Mouse (Mus musculus): ENCODE measurements around the gene Lrit3.

Gene Lrit3

DNA sequence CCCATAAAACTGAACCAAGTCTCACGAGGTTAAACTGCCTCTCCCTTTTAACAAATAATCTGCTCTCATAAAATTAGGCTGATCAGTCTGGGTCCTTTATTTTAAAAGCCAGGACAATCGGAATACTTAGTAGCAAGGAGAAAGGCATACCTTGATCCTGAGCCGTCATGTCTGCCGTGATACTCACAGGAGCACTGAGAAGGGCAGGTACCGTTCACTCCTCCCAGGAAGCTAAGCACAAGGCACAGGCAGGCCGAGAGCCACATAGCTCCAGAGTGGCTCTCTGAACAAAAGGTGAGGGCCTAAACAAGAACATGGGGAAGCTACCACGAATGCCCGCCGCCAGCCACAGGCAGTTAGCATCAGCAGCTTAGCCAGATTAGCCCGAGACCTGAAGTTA lies at the start of gene Lrit3:
TSS of gene Lrit3 (minus strand) at position 266 of the 400 bp plus-strand sequence.
- no peak for DNase-seq (ENCODE audit: low spot score)

- no peak for DNase-seq (ENCODE audit: low spot score)
Observed at GRCm38 (mm10) chr3:129846846-129847245, 43.0 kb upstream of the Lrit3 start.

- no peak for DNase-seq (ENCODE audit: low spot score)
Observed at GRCm38 (mm10) chr3:129845868-129846267, 42.0 kb upstream of the Lrit3 start.

- DNase-seq (ENCODE audit: low spot score): no peak
Observed at GRCm38 (mm10) chr3:129838017-129838416, 34.2 kb upstream of the Lrit3 start.

DNA sequence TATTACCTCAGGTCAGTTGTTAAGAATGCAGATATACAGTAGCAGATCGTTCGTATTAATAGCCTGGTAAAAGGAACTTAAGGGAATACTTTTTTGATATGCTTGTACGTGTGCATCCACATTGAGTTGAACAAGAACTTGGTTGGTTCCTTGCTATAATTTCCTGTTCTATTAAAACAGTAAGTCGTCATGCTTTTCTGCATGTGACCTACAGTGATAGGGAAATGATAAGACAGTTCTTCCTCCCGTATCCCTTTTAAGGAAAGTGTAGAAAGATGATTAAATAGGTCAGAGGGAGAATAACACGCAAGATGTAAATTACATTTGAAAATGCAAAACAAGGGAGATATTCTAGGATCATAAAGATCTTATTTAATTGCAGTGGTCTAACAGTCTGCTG lies 33.1 kb upstream of the Lrit3 start:
- DNase-seq (ENCODE audit: low spot score): no peak

DNA sequence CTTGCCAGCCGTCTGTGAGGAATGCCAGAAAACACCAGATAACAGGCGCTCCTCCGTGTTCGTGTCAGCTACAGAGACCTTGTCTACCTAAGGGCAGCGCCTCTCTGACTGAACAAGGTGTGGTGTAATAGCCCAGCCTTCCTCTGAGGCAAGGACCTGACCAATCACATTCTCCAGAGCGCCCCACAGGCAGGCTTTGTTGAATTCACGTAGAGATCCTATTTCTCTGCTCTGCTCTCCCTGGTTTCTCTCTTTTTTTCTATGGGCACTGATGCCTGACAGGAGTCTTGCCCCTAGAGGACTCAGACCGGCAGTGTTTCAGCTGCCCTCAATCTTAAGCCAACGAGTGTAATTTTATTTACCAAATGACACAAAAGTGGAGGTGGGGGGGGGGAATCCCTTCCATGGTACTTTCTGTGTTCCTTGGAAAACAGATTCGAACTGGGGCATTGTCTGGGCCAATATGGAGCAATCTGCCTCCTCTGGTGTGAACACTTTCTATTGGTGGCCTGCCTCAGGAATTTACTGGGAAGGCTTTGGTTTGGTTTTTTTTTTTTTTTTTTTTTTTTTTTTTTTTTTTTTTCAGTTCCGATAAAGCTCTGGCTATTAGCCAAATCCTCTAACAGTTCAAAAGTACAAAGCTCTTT lies 32.3 kb upstream of the Lrit3 start:
- DNase-seq (ENCODE audit: low spot score): no peak

DNA sequence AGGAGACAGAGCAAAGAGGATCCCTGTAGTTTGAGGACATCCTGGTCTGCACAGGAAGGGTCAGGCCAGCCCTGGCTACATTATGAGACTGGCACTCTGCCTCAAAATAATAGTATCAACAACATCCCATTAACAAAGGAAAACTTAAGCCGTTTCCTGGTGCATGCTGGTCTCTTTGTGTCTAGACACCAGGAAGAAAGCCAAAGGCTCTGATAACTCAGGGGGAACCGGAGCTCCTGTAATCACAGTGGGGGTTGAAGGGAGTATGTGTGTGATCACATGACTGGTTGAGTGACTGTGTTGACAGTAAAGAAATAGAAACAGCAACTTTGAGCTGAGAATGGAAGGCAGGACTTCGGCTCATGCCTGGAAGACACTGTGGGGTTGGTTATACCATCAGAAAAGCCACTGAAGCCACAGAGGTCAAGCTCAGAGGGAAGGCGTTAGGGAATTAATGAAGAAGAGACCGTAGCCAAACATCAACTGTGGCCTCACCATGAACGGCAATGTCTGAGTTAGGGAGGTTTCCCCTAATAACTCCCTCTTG lies 31.6 kb upstream of the Lrit3 start, which contains the start of gene Cfi:
TSS of gene Cfi (plus strand) at position 497 of the 547 bp plus-strand sequence.
- DNase-seq (ENCODE audit: low spot score): no peak

DNA sequence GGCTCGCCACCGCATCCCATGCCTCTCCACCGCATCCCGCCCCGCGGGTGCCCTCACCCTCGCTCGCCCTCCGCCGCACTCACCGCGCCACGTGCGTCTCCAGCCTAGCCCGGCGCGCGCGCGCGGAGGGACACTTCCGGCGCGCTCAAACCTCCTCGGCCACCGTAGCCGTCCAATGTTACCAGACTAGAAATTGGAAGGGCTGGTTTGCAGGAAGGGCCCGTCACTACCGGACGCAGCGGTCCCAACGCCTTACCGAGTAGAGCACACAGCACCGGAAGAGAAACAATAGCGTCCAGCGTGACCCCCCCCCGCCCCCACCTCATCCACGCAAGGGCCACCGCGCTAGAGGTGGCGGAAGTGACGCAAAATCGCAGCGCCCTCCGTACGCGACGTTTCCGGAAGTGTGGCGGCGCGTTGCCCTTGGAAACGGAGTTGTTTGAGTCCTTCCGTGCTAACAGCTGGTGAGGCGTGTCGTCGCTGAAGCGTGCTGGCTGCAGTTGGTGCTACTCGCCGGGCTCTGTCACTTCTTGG lies 27.3 kb upstream of the Lrit3 start, which contains the start of gene Gar1:
TSS of gene Gar1 (minus strand) at position 362 of the 534 bp plus-strand sequence.
- DNase-seq (ENCODE audit: low spot score): peak; percentile 86

DNA sequence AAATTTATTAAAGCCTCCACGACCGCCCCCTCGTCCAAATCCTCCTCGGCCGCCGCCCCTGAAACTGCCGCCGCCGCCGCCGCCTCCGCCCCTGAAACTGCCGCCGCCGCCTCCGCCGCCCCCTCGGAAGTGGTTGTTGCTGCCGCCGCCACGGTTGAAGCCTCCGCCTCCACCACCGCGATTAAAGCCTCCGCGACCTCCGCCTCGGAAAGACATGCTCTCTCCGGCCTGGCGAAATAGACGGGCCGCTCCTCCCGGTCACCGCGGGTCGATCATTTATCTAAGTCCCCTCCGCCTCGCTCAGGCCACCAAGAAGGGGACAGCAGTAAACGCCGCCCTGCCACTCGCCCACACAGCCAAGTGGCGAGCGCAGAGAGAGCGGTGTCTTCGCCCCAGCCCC lies 26.8 kb upstream of the Lrit3 start:
- DNase-seq (ENCODE audit: low spot score): no peak

- DNase-seq (ENCODE audit: low spot score): no peak
Observed at GRCm38 (mm10) chr3:129827691-129828090, 23.9 kb upstream of the Lrit3 start.

DNA sequence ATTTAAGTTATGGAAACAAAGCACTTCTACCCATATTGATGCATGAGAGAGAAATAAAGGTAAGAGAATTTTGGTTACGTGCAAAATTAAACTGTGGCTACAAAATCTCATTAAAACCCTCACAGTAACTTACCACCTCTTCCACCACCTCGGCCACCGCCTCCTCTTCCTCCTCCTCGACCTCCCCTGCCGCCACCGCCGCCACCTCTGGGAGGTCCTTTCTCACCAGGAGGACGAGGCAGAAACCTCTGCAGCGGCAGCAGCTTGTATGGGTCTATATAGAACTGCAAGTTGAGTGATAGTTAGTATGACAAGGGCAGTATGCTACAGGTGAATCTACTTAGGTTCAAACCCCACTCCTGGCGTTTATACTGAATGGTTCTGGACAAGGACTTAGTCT lies 22.9 kb upstream of the Lrit3 start:
- no peak for DNase-seq (ENCODE audit: low spot score)

DNA sequence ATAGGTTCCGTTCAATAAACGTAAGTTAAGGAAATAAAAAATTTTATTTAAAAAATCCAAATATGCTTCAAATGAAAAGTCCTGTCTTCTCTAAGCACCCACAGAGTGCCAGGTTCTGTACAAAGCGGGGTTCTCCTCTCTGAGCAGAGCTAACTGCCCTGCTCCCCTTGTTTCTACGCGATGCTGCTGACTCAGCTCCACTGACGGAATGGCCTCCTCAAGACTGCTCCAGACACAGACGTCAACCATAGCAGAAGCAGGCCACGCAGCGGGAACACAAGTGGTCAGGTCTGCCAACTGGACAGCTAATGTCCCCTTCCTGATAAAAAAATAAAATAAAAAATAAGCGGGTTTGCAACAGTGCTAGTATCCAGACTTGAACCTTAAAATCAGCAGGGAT lies 21.1 kb upstream of the Lrit3 start:
- no peak for DNase-seq (ENCODE audit: low spot score)

DNA sequence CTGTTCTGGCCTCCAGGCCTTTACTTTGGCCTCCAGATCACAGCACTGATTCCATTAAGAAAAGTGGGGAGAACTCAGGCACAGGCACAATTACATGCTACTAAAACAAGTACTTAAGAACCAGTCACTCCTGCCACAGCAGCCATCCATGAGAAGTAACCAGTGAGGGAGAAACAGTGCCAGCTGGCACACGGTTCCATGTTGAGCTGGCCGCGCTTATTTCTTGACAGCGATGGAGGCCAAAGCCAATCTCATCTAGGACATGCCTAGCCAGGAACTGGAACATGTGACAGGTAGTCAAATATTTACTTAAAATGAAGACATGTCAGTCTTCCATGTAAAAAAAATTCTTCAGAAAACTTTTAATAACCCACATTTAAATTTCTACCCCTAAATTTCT lies 20.3 kb upstream of the Lrit3 start:
- no peak for DNase-seq (ENCODE audit: low spot score)

DNA sequence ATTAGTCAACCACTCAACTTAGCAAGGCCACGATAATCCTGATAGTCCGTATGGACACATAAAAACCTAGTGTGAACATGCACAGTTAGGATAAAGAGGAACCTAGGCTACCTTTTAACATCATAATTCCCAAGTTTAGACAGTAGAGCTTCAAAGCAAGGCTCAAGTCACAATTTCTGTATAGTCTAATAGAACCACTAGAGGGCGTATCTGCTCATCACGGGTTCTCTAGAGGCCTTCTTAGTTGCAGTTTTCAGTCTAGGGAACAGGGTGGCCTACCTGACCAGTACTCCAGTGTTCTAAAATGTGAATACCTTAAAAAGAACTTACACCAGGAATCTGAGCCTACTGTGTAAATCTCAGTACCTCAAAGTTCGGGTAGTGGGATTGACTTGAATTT lies 19.5 kb upstream of the Lrit3 start:
- DNase-seq (ENCODE audit: low spot score): no peak

DNA sequence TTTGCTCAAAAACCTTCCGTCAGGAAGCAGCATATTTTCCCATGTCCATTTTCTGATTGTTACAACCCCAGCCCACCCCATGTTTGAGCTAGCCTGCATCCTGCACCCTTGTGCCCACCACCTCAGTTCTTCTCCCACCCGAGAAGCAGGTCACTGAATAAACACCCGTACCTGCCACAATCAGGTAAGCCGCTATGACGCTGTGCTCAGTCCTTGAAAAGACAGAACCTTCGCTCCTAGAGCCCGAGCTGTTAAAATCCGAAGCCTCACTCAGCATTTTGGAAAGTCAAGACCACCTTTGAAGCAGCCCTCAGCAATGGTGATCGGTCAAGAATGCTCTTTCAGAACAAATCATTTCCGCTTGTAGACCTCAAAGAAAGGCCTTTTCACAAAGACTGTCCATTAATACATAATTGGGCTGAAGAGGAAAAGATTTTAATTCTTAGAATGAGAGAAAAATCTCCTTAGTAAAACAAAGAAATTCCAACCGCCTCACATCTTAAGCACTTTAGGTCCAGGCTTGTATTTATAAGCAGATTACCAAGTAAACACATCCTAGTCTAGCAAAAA lies 18.5 kb upstream of the Lrit3 start, which contains the start of gene Rrh:
TSS of gene Rrh (minus strand) at position 382 of the 570 bp plus-strand sequence.
- DNase-seq (ENCODE audit: low spot score): no peak

DNA sequence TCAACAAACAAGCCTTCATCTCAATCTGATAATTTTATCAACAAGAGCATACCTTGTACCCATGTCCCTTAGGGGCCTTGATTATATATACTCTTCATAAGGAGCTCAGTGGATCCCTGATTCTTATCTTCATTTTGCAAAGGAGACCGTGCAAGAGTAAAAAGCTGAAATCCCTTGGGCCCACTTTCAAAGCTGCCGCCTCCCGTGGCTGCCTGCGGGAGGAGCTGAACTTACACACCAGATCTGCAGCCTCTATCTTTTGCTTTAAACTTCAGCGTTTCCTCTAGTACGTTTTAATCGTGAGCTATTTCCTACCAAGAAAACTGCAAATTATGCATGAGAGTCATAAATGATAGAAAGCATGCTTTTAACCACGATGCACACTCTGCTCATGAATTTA lies 17.9 kb upstream of the Lrit3 start:
- no peak for DNase-seq (ENCODE audit: low spot score)

DNA sequence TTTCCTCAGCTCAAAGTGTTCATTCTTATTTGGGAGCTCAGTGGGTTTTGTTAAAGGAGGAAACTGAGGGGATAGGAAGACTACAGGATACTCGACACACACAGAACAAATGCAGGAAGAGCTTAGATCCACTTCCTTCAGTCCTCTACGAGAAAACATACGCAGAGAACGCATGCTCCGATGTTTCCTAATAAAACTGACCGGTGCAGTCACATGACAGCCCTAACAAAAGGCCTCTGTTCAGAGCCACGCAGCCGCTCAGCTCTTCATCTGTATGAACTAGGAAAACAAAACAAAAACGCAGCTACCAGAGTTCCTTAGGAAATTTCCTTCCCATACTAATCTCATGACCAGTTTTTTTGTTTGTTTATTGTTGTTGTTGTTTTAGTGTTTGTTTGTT lies 17.0 kb upstream of the Lrit3 start:
- no peak for DNase-seq (ENCODE audit: low spot score)

- no peak for DNase-seq (ENCODE audit: low spot score)
Observed at GRCm38 (mm10) chr3:129799011-129799410, 4.8 kb downstream of the Lrit3 start.

GRCm38 (mm10) chr3:129798551-129798950 lies 5.3 kb downstream of the Lrit3 start:
- no peak for DNase-seq (ENCODE audit: low spot score)

GRCm38 (mm10) chr3:129797341-129797740 lies 6.5 kb downstream of the Lrit3 start:
- DNase-seq (ENCODE audit: low spot score): no peak

- no peak for DNase-seq (ENCODE audit: low spot score)
Observed at GRCm38 (mm10) chr3:129793801-129794200, 10.0 kb downstream of the Lrit3 start.

GRCm38 (mm10) chr3:129782746-129783145 lies 21.1 kb downstream of the Lrit3 start:
- DNase-seq (ENCODE audit: low spot score): no peak

GRCm38 (mm10) chr3:129781435-129781834 lies 22.4 kb downstream of the Lrit3 start:
- no peak for DNase-seq (ENCODE audit: low spot score)

Measured in urinary bladder, postnatal 10 days (tissue).